Mouse (Mus musculus) frontal cortex, postnatal 14 days (tissue): Measurements from ENCODE around the gene Oscp1.
"Not testable (repeated sequence)": the region's sequence is repeated elsewhere in the genome, so short reads cannot be mapped to it uniquely, and the experiment has no call there.

Experiments used
- DNase-seq, 2 experiments: peaks; one replicate each; pipeline ENCODE4 v3.0.0; 2022; ENCODE audit warnings: low spot score in 2 of 2

Gene Oscp1

GRCm38 (mm10) chr4:126083021-126083420, 24.7 kb downstream of the Oscp1 start:
- no peak for DNase-seq

GRCm38 (mm10) chr4:126084382-126084781, 26.0 kb downstream of the Oscp1 start:
- no peak for DNase-seq

- peak; percentile 47 to 71 for DNase-seq
Observed at GRCm38 (mm10) chr4:126085996-126086576, 27.7 kb downstream of the Oscp1 start.

- no peak for DNase-seq
Observed at GRCm38 (mm10) chr4:126090101-126090847, 31.9 kb downstream of the Oscp1 start.

GRCm38 (mm10) chr4:126090848-126091124, 32.4 kb downstream of the Oscp1 start:
- no peak for DNase-seq

- DNase-seq = no peak
Observed at GRCm38 (mm10) chr4:126091873-126092272, 33.5 kb downstream of the Oscp1 start.

GRCm38 (mm10) chr4:126095622-126096430, 37.5 kb downstream of the Oscp1 start:
- not testable (repeated sequence) for DNase-seq

GRCm38 (mm10) chr4:126096464-126097111, 38.2 kb downstream of the Oscp1 start, which contains the start of gene Lsm10:
Lsm10 (plus strand) TSS chr4:126096623.
- peak; percentile 94 for DNase-seq

GRCm38 (mm10) chr4:126097711-126098253, 39.4 kb downstream of the Oscp1 start:
- no peak for DNase-seq

- DNase-seq = no peak
Observed at GRCm38 (mm10) chr4:126099365-126099764, 41.0 kb downstream of the Oscp1 start.

- DNase-seq = no peak
Observed at GRCm38 (mm10) chr4:126100764-126101163, 42.4 kb downstream of the Oscp1 start.

- no peak for DNase-seq
Observed at GRCm38 (mm10) chr4:126102061-126102841, 43.9 kb downstream of the Oscp1 start.

GRCm38 (mm10) chr4:126103057-126103581, 44.8 kb downstream of the Oscp1 start:
- DNase-seq = peak; percentile 67 to 79

GRCm38 (mm10) chr4:126103590-126104068, 45.3 kb downstream of the Oscp1 start, which contains the start of gene Stk40:
Stk40 (plus strand) TSS chr4:126103957.
- DNase-seq = peak; percentile 94

GRCm38 (mm10) chr4:126104261-126105075, 46.1 kb downstream of the Oscp1 start:
- peak in 1 of 2 experiments; percentile 39 for DNase-seq

GRCm38 (mm10) chr4:126105131-126105783, 46.9 kb downstream of the Oscp1 start:
- DNase-seq = no peak

- DNase-seq = no peak
Observed at GRCm38 (mm10) chr4:126108061-126108740, 49.8 kb downstream of the Oscp1 start.

- no peak for DNase-seq
Observed at GRCm38 (mm10) chr4:126109613-126110373, 51.4 kb downstream of the Oscp1 start.
